In the genomic region with DNA sequence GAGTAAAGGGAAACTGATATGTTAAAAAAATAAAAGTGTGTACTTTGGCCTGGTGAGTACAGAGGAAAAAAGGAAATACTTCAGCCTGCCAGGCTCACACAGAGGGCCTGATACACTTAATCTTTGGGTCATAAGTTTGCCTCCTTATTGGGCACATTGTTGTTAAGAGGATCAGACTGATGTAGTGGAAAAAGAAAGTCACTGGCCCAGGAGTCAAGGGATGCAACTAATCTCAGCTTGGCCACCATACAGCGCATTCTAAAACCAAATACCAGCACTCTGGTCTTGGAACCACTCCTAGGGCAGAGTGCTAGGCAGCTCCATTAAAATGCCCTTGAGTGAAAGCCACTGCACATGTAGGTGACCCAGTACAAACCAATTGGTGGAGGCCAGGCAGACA, we compare ENCODE assay signal across 26 mouse cellular contexts. TPM values are rescaled to one million over a fixed set of nuclear protein-coding genes. Genes with fewer than 3 reads are reported as not detected.
DNase-seq lines count a peak whose midpoint lies in the region; ATAC-seq lines count a peak whose summit lies in the region.
"Had no signal": no experiment of that assay in that cellular context is flagged by ENCODE, and none has a peak within 500 bp of the region (broad histone marks: within the 10 kb centered on the region; RNA-seq: fewer than 3 reads in every experiment).

No protein-coding gene starts in this region.

- H3K27me3 ChIP-seq in heart, embryonic 10.5 days (ENCODE audit: insufficient read depth, poor library complexity, severe bottlenecking): no peaks in the 10 kb centered on the region
- H3K27me3 ChIP-seq in heart, embryonic 15.5 days: no peaks in the 10 kb centered on the region
- no peaks in the 10 kb centered on the region for H3K27me3 ChIP-seq in forebrain, embryonic 15.5 days
- H3K27me3 ChIP-seq: CH12.LX; hindbrain, embryonic 13.5 days; limb, embryonic 15.5 days; neural tube, embryonic 15.5 days; stomach, embryonic 15.5 days had no signal

- WGBS in heart, embryonic 10.5 days: 74% methylated on average over 1 of the region's 1 CpGs
- WGBS in heart, embryonic 15.5 days: 67% methylated on average over 1 of the region's 1 CpGs
- WGBS in forebrain, embryonic 15.5 days: 97% methylated on average over 1 of the region's 1 CpGs

- H3K27ac ChIP-seq in heart, embryonic 10.5 days: no peak overlapping the region
- 0 out of 2 replicates have a peak overlapping the region, but pooled peaks have one; percentile 37 for H3K27ac ChIP-seq in heart, embryonic 15.5 days
- no peak overlapping the region for H3K27ac ChIP-seq in forebrain, embryonic 15.5 days (replicated peaks)
- H3K27ac ChIP-seq: hindbrain, embryonic 13.5 days; limb, embryonic 15.5 days; neural tube, embryonic 15.5 days; stomach, embryonic 15.5 days had no signal

- peaks cover 47% of the 10 kb centered on the region for H3K36me3 ChIP-seq in heart, embryonic 10.5 days
- H3K36me3 ChIP-seq in heart, embryonic 15.5 days: 0 out of 2 replicates have a peak, but pooled peaks cover 3% of the 10 kb centered on the region
- H3K36me3 ChIP-seq in forebrain, embryonic 15.5 days: no peaks in the 10 kb centered on the region
- H3K36me3 ChIP-seq: G1E; hindbrain, embryonic 13.5 days; limb, embryonic 15.5 days; neural tube, embryonic 15.5 days; stomach, embryonic 15.5 days had no signal

- peak; percentile 67; the same call in 1 of the 2 replicates for ATAC-seq in heart, embryonic 15.5 days (replicated peaks; ENCODE audit: insufficient number of reproducible peaks, insufficient read depth, low FRiP score, low read depth)
- no peak for ATAC-seq in forebrain, embryonic 15.5 days (replicated peaks)
- ATAC-seq: forebrain, embryonic 16.5 days had no signal

- no peak overlapping the region for H3K4me2 ChIP-seq in heart, embryonic 15.5 days
- H3K4me2 ChIP-seq in forebrain, embryonic 15.5 days (replicated peaks): no peak overlapping the region
- H3K4me2 ChIP-seq: hindbrain, embryonic 13.5 days; limb, embryonic 15.5 days; midbrain, embryonic 11.5 days; neural tube, embryonic 15.5 days; stomach, embryonic 15.5 days had no signal

- no peaks in the 10 kb centered on the region for H3K9me3 ChIP-seq in heart, embryonic 10.5 days
- no peaks in the 10 kb centered on the region; the same call in 1 of the 2 replicates for H3K9me3 ChIP-seq in heart, embryonic 15.5 days (replicated peaks)
- no peaks in the 10 kb centered on the region for H3K9me3 ChIP-seq in forebrain, embryonic 15.5 days
- H3K9me3 ChIP-seq: G1E; limb, embryonic 15.5 days; stomach, embryonic 15.5 days had no signal

- H3K4me1 ChIP-seq in heart, embryonic 10.5 days: no peaks in the 10 kb centered on the region
- no peaks in the 10 kb centered on the region for H3K4me1 ChIP-seq in heart, embryonic 15.5 days (replicated peaks)
- H3K4me1 ChIP-seq in forebrain, embryonic 15.5 days: no peaks in the 10 kb centered on the region
- H3K4me1 ChIP-seq: hindbrain, embryonic 13.5 days; limb, embryonic 15.5 days; neural tube, embryonic 15.5 days; stomach, embryonic 15.5 days had no signal

- H3K9ac ChIP-seq in heart, embryonic 15.5 days: no peak overlapping the region
- no peak overlapping the region for H3K9ac ChIP-seq in forebrain, embryonic 15.5 days (replicated peaks)
- H3K9ac ChIP-seq: hindbrain, embryonic 13.5 days; limb, embryonic 15.5 days; neural tube, embryonic 15.5 days; stomach, embryonic 15.5 days had no signal

- DNase-seq in heart, adult 18-20 months: peak; percentile 58 to 82
- no peak for DNase-seq in heart, embryonic 10.5 days (ENCODE audit: low spot score)
- peak; percentile 58 for DNase-seq in heart, adult 8-10 months (ENCODE audit: low spot score)
- peak; percentile 21 for DNase-seq in skeletal muscle tissue, adult 2 months (ENCODE audit: low read depth, low spot score)
- no peak for DNase-seq in cerebellum, postnatal 4 days (ENCODE audit: low spot score in 2 of 2)
- DNase-seq: adrenal gland, postnatal 10 days; B cell, adult 2 months; cerebellum, adult 2 months; kidney, adult 8-10 months; kidney, postnatal 10 days; left cerebral cortex, postnatal 4 days; right cerebral cortex, adult 18-20 months; right cerebral cortex, postnatal 4 days; thymus, postnatal 36 days had no signal

- H3K4me3 ChIP-seq in heart, embryonic 10.5 days: no peak overlapping the region
- H3K4me3 ChIP-seq in heart, embryonic 15.5 days: no peak overlapping the region
- no peak overlapping the region for H3K4me3 ChIP-seq in forebrain, embryonic 15.5 days
- H3K4me3 ChIP-seq: hindbrain, embryonic 13.5 days; limb, embryonic 15.5 days; neural tube, embryonic 15.5 days; stomach, embryonic 15.5 days had no signal

RNA-seq across cellular contexts. Expression of a gene that starts 28.8 kb away (rescaled TPM):
- total RNA-seq in heart, adult 18-20 months (2021): 10 to 100 TPM; 25.9 to 35.1 TPM
- 12.0 and 14.8 TPM in 2 replicates for polyA plus RNA-seq in heart, embryonic 10.5 days (2016; fragmentation: Nextera tagmentation; extraction: Ambion mirVana)
- 10 to 100 TPM; 26.1 to 39.5 (median 29.2) TPM for total RNA-seq in heart, adult 8-10 months (2022)
- 8.3 and 8.9 TPM in 2 replicates for polyA plus RNA-seq in heart, embryonic 15.5 days (2015; fragmentation: Nextera tagmentation; extraction: Ambion mirVana)
- 0.88 and 1.3 TPM in 2 replicates for polyA plus RNA-seq in forebrain, embryonic 15.5 days (2015; fragmentation: Nextera tagmentation; extraction: Ambion mirVana)
- total RNA-seq: CH12.LX; common myeloid progenitor, adult 5-6 weeks; granulocyte monocyte progenitor cell, adult 5-6 weeks had no signal
- polyA plus RNA-seq: G1E had no signal

Comparison
In these comparisons a context has a peak if more than half of its experiments do, and no peak if none do; other contexts are left out.
1. DNase-seq: peak in heart, adult 18-20 months (2 of 2), heart, adult 8-10 months (single experiment) and skeletal muscle tissue, adult 2 months (single experiment); none in heart, embryonic 10.5 days (single experiment) and cerebellum, postnatal 4 days (0 of 2).